Mouse (Mus musculus) ES-E14 (cell line): ENCODE measurements around the gene Phactr2. TPM values are rescaled to one million over a fixed set of nuclear protein-coding genes. Genes with fewer than 3 reads are reported as not detected.
A peak's percentile ranks its signal among the peaks of the same experiment; 100 is the strongest.

Experiments
- DNase-seq: peaks from one replicate; pipeline ENCODE4 v3.0.0-alpha.2; 2013; ENCODE audit warnings: low read depth, low spot score
- H3K27ac ChIP-seq: 2 replicates; pipeline ENCODE4 v1.5.1; 2012; ENCODE audit warnings: low read depth, mild to moderate bottlenecking, low read length, moderate library complexity, mixed read lengths; ENCODE audit not compliant: poor library complexity, insufficient read depth, severe bottlenecking
- H3K36me3 ChIP-seq: 2 replicates; pipeline ENCODE4 v1.6.1; 2012; ENCODE audit warnings: mild to moderate bottlenecking, low read length, moderate library complexity, mixed read lengths; ENCODE audit not compliant: control insufficient read depth, poor library complexity, insufficient read depth, severe bottlenecking
- H3K4me1 ChIP-seq, 2 experiments: fragments of 150-350 bp in 1 of 2; sonication (generic) in 1 of 2; 2 replicates each; pipeline ENCODE4 v1.6.1; 2012; ENCODE audit warnings: low read length in 2 of 2, mild to moderate bottlenecking in 1 of 2, mixed read lengths in 1 of 2; ENCODE audit not compliant: control insufficient read depth in 2 of 2, insufficient read depth in 2 of 2, poor library complexity in 1 of 2
- H3K4me3 ChIP-seq, 2 experiments: fragments of 150-350 bp in 1 of 2; sonication (generic) in 1 of 2; 2 replicates each; pipeline ENCODE4 v1.5.1; 2012; ENCODE audit warnings: low read length in 2 of 2, low read depth in 1 of 2, mild to moderate bottlenecking in 1 of 2, mixed read lengths in 1 of 2; ENCODE audit not compliant: insufficient read depth in 1 of 2, poor library complexity in 1 of 2, severe bottlenecking in 1 of 2
- H3K9ac ChIP-seq: 2 replicates; pipeline ENCODE4 v1.6.1; 2012; ENCODE audit warnings: low read depth, mild to moderate bottlenecking, low read length, mixed read lengths; ENCODE audit not compliant: poor library complexity, insufficient read depth, severe bottlenecking
- H3K9me3 ChIP-seq: fragments of 150-350 bp; sonication (generic); 2 replicates; pipeline ENCODE4 v1.6.1; 2012; ENCODE audit warnings: low read depth, mild to moderate bottlenecking, low read length; ENCODE audit not compliant: control insufficient read depth, insufficient read depth
- CHD2 ChIP-seq: IDR thresholded peaks from 2 replicates; pipeline ENCODE4 v1.6.1; 2014; ENCODE audit warnings: mild to moderate bottlenecking, low read depth, low read length, inconsistent platforms
- HCFC1 ChIP-seq: IDR thresholded peaks from 2 replicates; pipeline ENCODE4 v1.6.1; 2012; ENCODE audit warnings: low read length, inconsistent platforms, borderline replicate concordance; ENCODE audit not compliant: insufficient read depth
- MAFK ChIP-seq: IDR thresholded peaks from 2 replicates; pipeline ENCODE4 v1.6.1; 2014; ENCODE audit warnings: mild to moderate bottlenecking, low read depth, low read length, inconsistent platforms; ENCODE audit not compliant: insufficient read depth
- ZC3H11A ChIP-seq: IDR thresholded peaks from 2 replicates; pipeline ENCODE4 v1.6.1; 2012; ENCODE audit warnings: low read depth, mild to moderate bottlenecking, inconsistent platforms, low read length, borderline replicate concordance
- ZNF384 ChIP-seq: IDR thresholded peaks from 2 replicates; pipeline ENCODE4 v1.6.1; 2012; ENCODE audit warnings: low read depth, low read length, inconsistent platforms
- in situ Hi-C, 2 experiments: fragments of 600-800 bp; cut with MboI; formaldehyde crosslinking; loops; one replicate each; pipeline ENCODE4 v1.15.1; 2025; ENCODE audit warnings: low sequenced_read_pairs in 2 of 2, inconsistent platforms in 1 of 2; ENCODE audit not compliant: unreplicated experiment in 2 of 2
- total RNA-seq: library from RNA; depleted of rRNA; stranded (reverse); fragments of 300-350 nt; gene quantifications from 2 replicates; pipeline ENCODE4 v1.2.3, GENCODE M21; 2012

Gene Phactr2
- total RNA-seq, 1 experiment = 2.2 TPM

- no peak for TF ChIP-seq ZNF384
- TF ChIP-seq HCFC1 = no peak
- in situ Hi-C loops = loop anchor here in 1 of 2 experiments (25.0 kb wide), 1 partner anchor 420 kb away; the partner anchor contains the start of gene Sf3b5
- Histone ChIP-seq H3K36me3 (no peaks in the 10 kb centered on the region), H3K9me3 (no peaks in the 10 kb centered on the region), H3K4me1 (no peaks in the 10 kb centered on the region), H3K9ac (no peak overlapping the region), H3K4me3 (no peak overlapping the region), H3K27ac (no peak overlapping the region)
- no peak for DNase-seq
Measured at GRCm38 (mm10) chr10:13431641-13432540, 42.3 kb downstream of the Phactr2 start.

- Histone ChIP-seq H3K27ac (no peak overlapping the region), H3K36me3 (no peaks in the 10 kb centered on the region), H3K4me3 (no peak overlapping the region), H3K9ac (no peak overlapping the region), H3K4me1 (no peaks in the 10 kb centered on the region), H3K9me3 (no peaks in the 10 kb centered on the region)
- TF ChIP-seq ZC3H11A (peak; percentile 86; the same call in 1 of the 2 replicates), CHD2 (no peak)
- peak; percentile 29 for DNase-seq
- in situ Hi-C loops = loop anchor here in 1 of 2 experiments (25.0 kb wide), 1 partner anchor 417 kb away; the partner anchor contains the start of gene Sf3b5
Measured at GRCm38 (mm10) chr10:13429766-13430165, 44.4 kb downstream of the Phactr2 start.

- no peak for DNase-seq
- TF ChIP-seq ZNF384 (no peak), ZC3H11A (no peak)
- H3K9me3 ChIP-seq = no peaks in the 10 kb centered on the region
Measured at GRCm38 (mm10) chr10:13429240-13429639, 45.0 kb downstream of the Phactr2 start.

GRCm38 (mm10) chr10:13428536-13428935 is 45.7 kb downstream of the Phactr2 start:
- no peaks in the 10 kb centered on the region for H3K9me3 ChIP-seq
- H3K4me3 ChIP-seq = no peak overlapping the region
- H3K4me1 ChIP-seq = no peaks in the 10 kb centered on the region
- no peak for DNase-seq
- H3K9ac ChIP-seq = no peak overlapping the region
- H3K27ac ChIP-seq = no peak overlapping the region
- no peak for TF ChIP-seq HCFC1
- TF ChIP-seq CHD2 = no peak
- no peak for TF ChIP-seq ZNF384
- no peak for TF ChIP-seq ZC3H11A
- TF ChIP-seq MAFK = no peak
- in situ Hi-C loops = loop anchor here in 1 of 2 experiments (25.0 kb wide), 1 partner anchor 416 kb away; the partner anchor contains the start of gene Sf3b5
- no peaks in the 10 kb centered on the region for H3K36me3 ChIP-seq

More at GRCm38 (mm10) chr10:13429240-13429639, 45.0 kb downstream of the Phactr2 start:
- in situ Hi-C loops = loop anchor here in 1 of 2 experiments (25.0 kb wide), 1 partner anchor 417 kb away; the partner anchor contains the start of gene Sf3b5
- Histone ChIP-seq H3K4me3 (no peak overlapping the region), H3K27ac (no peak overlapping the region), H3K4me1 (no peaks in the 10 kb centered on the region), H3K9ac (no peak overlapping the region), H3K36me3 (no peaks in the 10 kb centered on the region)
